Mouse (Mus musculus) left cerebral cortex, adult 18-20 months (tissue): Measurements from ENCODE around the gene Gm28308. TPM values are rescaled to one million over a fixed set of nuclear protein-coding genes. Genes with fewer than 3 reads are reported as not detected.

ENCODE experiments used
- DNase-seq, 2 experiments: peaks; one replicate each; pipeline ENCODE4 v3.0.0; 2021 to 2022; ENCODE audit warnings: low spot score in 2 of 2, mixed read lengths in 1 of 2
- total RNA-seq, 2 experiments: library from RNA; stranded (reverse); gene quantifications; 2 replicates each; pipeline ENCODE4 v1.2.3; 2021

Gm28308 gene
- total RNA-seq, 2 experiments from 2014 or later = not detected

- DNase-seq = no peak
These were observed 27.9 kb downstream of the Gm28308 start for GRCm38 (mm10) chr6:52185222-52185621.

- DNase-seq = no peak
These were observed 28.5 kb downstream of the Gm28308 start for GRCm38 (mm10) chr6:52184668-52185067.

DNA sequence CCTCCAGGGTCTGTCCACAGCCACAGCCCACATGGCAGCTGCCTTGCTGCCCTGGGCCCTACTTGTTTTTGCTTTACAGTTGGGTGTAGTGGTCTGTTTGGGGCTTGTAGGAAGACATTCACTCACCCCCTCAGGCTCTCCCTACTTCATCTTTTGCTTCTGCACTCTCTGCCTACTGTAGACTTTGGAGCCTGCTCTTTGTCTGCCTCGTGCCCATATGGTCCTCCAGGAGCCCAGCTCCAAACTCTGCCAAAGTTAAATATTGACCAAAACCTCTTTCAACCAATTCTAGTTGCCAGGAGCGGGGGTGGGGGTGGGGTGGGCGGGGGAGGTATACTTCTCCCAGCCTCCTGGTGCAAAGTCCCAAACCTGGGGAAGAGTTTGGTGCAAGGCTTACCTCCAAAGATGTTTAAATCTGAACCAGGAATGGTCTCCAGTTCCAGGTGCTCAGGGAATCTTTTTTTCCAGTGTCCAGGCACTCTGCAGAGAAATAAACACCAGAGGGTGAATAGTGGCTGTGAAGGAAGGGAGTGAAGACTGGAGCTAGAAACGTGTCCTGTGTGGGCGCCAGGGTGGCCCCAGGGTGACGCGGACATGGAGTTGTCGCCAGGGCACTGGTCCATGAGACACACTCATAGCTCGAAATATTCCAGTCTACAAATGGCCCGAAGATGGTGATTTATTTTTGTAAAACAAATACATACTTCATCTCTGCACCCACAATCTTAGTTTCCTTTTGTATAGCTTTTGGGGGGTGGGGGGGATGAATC lies 29.6 kb downstream of the Gm28308 start:
- DNase-seq = no peak

GRCm38 (mm10) chr6:52182793-52183192 lies 30.3 kb downstream of the Gm28308 start:
- no peak for DNase-seq

GRCm38 (mm10) chr6:52182030-52182429 lies 31.1 kb downstream of the Gm28308 start:
- no peak for DNase-seq

DNA sequence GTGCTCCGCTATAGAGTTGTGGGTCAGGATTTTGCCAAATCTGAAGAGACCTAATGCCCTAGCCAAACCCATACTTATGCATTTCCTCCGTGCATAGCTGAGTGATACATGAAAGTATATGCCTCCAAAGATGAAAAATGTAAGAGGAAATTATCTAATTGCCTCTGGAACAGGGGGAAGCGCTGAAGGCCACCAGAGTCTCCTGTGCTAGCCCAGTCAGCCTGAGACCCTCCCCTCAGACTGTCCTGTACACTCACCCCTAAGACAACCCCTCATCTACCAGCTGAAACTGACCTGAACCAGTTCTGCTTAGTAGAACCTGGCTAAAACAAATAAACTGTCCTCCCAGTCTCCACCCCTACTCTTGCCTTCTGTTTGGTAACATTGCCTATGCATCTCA lies 32.4 kb downstream of the Gm28308 start:
- DNase-seq = no peak

DNA sequence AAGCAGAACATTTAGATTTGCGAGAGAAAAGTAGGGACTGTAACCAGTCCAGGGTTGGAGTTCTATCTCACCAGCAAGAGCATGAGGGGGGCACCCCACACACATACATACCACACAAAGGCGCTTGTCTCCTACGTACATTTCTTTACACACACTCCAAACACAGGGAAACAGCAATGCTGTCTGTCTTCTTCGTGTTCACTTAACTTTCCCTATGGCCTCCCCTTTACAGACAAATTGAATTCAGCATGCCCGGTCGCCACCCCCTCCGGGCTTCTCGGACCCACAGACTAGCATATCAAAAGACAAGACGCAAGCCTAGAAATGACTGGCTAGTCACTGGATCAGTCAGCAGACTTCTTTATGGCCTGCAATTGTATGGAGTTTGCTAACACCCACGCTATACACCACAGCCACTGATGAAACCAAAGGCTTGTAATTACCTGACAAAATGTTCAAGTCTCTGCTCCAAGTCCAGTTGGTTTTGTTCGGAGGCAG lies 32.9 kb downstream of the Gm28308 start:
- DNase-seq = no peak

- no peak for DNase-seq
These were observed 33.4 kb downstream of the Gm28308 start for GRCm38 (mm10) chr6:52179690-52180089.

GRCm38 (mm10) chr6:52178918-52179665 lies 34.0 kb downstream of the Gm28308 start:
- DNase-seq = no peak

GRCm38 (mm10) chr6:52177806-52178205 lies 35.3 kb downstream of the Gm28308 start:
- DNase-seq = no peak

DNA sequence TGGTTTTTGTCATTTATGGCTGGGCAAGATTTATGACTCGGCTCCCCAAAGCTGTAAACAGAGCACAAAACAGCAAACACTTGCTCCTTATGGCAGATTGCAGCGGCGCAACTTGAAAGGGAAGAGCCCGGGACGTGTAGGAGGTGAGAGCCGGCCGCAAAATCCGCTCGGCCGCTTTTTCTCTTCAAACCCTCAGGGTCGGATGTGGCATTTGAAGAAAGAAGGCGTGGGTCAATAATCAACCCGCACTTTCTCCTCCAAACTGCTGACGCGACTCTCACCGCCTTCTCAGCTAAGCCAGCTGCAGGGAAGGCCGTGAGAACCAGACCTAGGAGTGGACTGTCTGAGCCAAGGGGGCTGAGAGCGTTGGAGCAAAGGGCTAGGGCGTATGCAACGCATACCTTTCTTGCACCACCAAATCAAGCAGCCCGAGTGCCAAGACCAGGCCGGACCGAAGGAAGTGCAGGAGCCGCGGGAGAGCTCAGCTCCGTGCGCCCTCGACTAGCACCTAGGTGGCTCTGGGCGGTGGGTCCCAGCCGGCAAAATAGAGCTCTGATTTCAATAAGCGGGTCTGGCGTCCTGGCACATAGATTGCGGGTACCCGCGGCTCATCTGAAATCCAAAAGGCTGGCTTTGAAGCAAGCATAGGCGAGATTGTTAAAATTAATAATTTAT lies 35.9 kb downstream of the Gm28308 start, which contains the start of gene 5730596B20Rik:
TSS of gene 5730596B20Rik (plus strand) at position 438 of the 675 bp plus-strand sequence.
- no peak for DNase-seq

DNA sequence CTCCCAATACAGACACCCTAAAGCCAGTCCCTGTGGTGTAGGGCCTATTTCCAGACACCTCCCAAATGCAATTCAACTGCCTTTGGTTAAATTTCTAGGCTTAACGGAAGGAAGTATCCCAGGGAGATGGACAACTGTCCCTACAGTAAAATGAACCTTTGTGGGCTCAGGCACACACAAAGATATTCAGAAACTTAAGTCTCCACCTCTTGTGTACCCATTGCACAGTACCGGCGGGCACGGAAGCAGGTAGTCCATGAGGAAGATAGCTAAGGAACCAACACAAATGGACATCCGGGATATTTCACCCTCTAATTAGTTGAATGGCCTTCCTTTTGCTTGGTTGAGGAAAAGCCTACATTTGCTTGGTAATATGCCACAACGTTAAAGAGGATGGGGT lies 36.7 kb downstream of the Gm28308 start:
- DNase-seq = no peak

DNA sequence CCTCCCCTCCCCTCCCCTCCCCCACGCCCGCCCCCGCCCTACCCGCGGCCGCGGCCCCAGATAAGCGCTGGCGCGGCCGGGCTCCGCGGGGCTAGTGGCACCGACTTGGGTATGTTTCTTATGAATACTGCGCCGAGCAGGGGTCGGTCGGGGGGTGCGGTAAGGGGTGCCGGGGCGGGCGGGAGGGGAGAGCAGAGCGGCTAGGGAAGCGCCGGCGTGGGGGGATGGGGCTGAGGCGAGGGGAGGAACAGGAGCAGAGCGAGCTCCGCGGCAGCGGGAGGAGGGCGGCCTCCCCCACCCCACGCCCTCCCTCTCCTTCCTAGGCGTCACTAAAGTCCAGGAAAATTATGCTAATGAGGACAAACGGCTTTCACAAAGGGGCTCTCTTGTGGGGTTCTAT lies 37.3 kb downstream of the Gm28308 start:
- no peak for DNase-seq

DNA sequence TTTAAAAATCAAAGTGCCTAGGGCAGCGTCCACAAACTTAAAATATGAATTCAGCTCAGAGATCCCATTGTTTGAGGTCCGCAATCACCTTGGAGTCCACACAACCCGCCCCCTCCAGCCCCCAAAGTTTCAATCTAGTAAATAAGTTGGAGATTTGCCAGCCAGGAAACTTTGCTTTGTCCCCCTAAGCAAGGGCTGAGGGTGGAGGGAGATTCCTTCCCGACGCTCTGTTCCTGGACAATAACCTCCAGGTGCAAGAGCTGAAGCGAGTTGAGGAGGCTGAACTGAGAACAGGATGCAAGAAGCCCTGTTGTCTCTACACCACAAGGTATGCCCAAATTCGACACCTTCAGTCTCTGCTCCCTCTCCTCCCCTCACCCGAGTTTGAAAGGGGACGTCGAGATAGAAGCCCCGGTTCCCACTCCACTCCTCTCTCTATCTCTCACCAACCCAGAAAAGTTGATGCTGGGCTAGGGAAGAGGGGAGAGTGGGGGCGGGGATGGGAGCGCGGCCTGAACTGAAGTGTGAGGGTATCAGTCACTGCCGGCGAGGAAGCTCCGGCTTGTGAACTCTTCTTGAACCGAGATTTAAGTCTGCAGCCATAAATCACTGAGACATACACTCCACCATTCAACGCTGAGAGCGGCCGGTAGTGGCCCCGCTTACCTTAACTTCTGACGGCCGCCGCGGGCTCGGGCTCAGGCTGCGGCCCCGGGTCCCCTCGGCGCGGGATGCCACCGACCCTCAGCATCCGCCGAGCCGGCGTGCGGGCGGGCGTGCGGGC lies 38.0 kb downstream of the Gm28308 start:
- DNase-seq = no peak

DNA sequence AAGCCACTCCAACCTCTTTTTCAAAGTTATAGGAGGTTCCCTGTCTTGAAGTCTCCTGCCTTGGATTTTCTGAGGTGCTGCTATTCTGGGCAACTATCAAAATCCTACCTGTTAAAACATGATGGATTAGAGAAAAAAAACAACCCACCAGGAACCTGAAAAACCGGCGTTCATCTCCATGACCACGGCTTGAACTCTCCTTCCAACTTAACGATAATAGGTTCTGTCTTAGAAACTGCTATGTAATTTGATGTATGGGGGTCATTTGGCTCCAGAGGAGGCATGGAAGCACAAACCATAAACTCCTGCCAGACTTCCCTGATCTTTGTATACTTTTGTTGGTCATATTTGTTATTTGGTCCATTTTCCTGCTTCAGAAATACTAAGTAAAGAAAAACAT lies 39.5 kb downstream of the Gm28308 start:
- no peak for DNase-seq

DNA sequence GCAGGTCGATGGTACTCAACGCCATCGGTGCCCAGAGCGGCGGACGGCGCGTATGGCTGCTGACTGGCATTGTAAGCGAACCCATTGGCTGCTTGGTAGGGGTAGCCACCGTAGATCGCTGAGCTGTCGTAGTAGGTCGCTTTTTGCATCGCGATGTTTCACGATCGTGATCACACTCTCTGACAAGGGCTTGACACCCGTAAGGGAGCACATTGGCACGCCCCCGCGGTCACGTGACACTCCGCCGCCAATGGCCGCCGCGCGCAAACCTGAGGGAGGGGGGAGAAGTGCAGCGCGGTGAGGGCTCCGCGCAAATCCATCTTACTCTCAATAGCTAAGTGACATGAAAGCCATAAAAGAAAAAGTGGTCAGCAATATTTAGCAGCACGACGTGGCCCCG lies 40.6 kb downstream of the Gm28308 start:
- DNase-seq = no peak

DNA sequence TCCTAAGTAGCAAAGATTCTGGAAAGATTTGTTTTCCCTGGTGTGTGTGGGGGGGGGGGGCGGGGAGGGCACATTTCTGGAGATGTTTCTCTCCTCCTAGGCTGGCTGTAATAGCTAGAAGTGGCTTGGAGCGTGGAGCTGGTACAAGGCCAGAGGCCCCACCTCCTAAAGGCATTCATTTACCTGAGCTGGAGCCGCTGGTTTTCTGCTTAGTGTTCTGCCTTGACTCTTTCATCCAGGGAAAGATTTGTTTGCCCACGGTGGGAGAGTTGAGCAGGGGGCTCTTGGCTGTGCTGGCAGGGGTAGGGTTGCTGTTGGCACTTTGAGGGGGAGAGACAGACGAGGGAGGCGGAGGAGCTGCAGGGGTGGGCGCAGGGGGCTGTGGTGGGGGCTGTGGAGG lies 41.2 kb downstream of the Gm28308 start:
- no peak for DNase-seq

DNA sequence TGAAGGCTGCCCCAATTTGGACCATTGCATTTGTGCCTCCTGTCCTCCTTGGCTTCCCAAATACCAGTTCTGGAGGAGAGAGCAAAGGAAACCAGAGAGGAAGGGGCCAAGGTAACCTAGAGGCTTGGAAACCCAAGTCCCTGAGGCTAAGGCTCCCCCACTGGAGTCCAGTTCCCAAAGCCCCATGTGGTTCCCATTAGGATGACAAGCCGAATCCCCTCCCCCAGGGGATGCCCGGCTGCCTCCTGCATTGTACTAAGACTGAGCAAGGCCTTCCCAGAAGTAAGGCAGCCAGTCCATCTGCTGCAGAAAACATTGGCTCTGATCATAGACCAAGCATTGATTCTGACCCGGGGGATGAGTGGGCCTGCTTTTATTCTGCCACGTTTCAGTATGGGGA lies 41.8 kb downstream of the Gm28308 start:
- no peak for DNase-seq

GRCm38 (mm10) chr6:52170898-52171223 lies 42.3 kb downstream of the Gm28308 start:
- DNase-seq = no peak

DNA sequence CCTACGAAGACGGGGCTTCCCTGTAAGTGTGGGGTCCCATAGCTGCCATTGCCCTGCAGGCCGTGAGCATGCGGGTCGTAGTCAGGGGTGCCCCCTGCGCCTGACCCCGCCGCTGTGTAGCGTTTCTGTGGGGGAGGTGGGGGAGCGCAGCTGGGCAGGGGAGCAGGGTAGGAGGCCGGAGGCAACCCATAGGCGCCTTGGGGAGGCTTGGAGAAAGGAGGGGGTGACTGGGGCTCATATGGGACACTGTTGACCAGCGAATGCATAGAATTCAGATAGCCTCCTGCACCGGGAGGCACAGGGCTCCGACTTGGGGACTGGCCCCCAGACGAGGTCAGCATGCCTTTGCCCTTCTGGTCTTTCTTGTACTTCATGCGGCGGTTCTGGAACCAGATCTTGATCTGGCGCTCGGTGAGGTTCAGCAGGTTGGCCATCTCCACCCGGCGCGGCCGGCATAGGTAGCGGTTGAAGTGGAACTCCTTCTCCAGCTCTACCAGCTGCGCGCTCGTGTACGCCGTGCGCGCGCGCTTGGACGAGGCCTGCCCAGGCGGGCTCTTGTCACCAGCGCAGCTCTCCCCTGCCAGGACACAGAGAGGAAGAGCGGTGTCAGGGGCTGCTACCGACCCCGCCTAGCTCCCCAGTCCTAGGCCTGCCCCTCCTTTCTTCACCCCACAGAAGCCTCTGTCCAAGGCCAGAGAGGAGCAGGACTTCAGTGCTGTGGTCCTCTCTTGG lies 42.8 kb downstream of the Gm28308 start:
- no peak for DNase-seq
